Mouse (Mus musculus): ENCODE data around the gene Gpn3.

Gene Gpn3

DNA sequence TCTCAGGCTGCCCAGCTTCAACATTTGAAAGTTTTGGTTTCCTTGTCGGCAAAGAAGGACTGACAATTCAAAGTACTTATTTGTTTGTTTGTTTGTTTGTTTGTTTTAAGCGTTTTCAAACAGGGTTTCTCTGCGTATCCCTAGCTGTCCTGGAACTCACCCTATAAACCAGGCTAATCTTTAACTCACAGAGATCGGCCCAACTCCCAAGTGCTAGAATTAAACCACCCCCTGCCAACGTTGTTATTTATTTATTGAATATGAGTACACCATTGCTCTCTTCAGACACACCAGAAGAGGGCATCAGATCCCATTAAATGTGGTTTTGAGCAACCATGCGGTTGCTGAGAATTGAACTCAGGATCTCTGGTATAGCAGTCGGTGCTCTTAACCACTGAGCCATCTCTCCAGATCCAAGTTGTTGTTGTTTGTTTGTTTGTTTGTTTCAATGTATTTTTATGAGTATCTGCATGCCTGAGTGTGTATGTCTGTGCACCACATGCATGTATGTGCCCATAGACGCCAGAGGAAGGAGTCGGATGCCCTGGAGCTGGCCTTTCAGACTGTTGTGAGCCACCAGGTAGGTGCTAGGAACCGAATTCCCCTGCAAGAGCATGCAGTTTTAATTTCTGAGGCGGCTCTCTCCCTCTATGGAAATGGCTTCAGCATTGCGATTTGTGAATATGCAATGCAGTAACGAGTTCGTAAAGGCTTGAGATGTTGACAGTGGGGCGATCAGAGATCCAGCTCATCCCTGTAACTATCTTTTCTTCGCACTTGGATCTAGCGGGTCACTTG lies 49.8 kb downstream of the Gpn3 start, which contains the start of gene Anapc7:
Gene Anapc7, plus strand, starts transcription at position 423 of the 798 bp plus-strand sequence.
- DNase-seq (ENCODE audit: low read depth, low spot score): no peak

DNA sequence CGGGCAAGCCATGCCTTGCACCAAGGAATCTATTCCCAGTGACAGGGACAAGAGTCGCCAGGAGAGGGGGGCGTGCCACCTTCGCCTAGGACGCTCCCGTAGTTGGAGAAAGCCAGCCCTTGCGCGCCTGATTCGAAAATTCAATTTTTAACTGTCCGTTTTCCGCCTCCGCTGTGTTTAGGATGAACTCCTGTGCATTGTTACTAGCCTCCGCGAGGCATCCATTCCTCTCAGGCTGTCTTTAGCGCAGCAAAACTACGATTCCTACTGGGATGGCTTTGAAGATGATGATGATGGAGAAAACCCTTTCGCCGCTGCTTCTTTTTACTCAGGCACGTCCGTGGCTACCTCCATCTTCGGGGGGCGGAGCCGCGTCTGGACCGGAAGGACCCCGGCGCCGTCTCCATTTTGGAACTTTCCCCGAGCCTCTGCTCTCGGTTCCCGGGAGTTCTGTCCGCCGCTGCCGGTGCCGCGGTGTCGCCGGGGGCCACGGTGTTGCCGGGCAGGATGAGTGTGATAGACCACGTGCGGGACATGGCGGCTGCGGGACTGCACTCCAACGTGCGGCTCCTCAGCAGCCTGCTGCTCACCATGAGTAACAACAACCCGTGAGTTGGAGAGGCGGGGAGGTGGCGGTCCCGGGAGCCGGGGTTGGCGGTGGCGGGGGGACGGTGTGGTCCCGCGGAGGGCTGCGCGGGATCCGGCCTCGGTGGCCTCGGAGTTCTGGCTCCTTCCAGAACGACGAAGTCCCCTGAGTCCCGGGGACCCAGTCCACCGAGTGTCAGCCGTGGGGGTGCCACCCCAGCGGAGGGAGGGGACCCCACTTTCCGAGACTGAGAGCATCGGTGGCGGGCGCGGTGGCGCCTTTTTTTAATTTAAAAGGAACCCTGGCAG lies 50.6 kb downstream of the Gpn3 start:
- DNase-seq (ENCODE audit: low read depth, low spot score): peak; percentile 95

DNA sequence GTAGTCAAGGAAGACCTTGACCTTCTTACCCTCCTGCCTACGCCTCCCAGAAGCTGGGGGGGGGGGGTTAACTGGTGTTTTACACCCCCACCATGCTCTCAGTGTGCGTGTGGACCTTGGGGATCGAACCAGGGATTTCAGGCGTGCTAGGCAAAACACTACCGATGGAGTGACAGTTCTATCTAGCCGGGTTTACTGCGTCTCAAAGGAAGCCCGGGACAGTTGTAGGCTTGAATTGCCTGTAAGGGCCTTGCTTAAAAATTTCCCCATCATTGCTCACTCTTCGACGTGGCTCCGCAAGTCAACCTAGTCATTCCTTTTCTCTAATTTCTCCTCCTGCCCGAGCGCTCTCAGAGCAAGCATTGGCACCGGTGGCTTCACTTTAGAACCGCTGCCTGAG lies 51.4 kb downstream of the Gpn3 start:
- peak; percentile 59 for DNase-seq (ENCODE audit: low read depth, low spot score)

DNA sequence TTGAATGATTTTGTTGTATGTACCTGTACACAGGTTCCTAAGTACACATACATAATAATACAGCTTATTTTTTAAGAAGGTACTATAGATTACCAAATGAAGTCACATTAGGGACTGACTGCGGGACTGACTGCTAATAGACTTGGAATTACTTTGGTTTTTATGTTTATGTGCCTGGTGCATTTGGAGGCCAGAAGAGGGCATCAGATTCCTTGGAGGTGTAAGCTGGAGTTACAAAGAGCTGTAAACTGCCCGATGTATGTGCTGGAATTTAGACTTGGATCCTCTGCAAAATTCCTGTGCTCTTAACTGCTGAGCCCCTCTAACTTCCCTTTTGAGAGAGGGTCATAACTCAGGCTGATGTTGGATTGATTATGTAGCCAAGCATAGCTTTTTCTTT lies 53.9 kb downstream of the Gpn3 start:
- DNase-seq (ENCODE audit: low read depth, low spot score): no peak

DNA sequence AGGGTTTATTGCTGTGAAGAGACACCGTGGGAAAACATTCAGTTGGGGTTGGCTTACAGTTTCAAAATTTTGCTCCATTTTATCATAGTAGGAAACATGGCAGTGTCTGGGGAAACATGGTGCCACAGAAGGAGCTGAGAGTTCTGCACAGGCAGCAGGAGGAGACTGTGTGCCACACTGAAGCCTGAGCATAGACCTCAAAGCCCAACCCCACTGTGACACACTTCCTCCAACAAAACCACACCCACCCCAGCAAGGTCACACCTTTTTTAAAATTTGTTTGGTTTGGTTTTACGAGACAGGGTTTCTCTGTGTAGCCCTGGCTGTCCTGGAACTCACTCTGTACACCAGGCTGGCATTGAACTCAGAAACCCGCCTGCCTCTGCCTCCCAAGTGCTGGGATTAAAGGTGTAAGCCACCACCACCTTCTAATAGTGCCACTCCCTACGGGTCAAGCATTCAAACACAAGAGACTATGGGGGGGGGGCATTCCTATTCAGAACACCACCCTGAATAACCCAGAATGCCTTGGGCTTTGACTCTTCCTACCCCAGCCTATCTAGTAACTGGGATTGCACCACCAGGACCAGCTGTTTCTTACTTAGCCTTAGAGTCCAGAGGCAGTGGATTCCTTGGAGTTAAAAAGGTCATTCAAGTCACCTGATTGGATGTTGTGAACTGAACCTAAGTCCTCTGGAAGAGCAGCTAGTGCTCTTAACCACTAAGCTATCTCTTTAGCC lies 58.5 kb downstream of the Gpn3 start:
- DNase-seq (ENCODE audit: low read depth, low spot score): no peak

DNA sequence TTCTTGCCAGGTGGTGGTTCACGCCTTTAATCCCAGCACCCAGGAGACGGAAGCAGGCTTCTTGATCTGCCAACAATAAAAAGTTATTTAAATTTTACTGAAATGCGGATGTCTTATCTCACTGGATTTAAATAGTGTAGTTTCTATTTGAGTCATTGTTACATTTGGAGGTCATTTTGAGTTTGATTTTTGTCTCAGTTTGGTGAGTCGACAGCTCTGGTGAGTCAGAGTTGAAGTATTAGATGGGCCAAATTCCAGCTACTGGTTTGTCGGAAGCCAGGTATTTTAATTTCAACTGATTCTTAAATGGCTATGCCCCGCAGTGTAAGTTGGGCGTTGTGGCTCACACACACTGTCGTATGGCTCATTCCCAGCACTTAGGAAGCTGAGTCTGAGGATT lies 59.5 kb downstream of the Gpn3 start:
- DNase-seq (ENCODE audit: low read depth, low spot score): no peak

Measured in A20 (cell line).